Mouse (Mus musculus) olfactory bulb, adult 2 months (tissue): ENCODE results near the gene Pfkm.

Experiments used
- CTCF ChIP-seq: fragments of 200-500 bp; IDR thresholded peaks from 2 replicates; pipeline ENCODE4 v1.5.1; 2012; ENCODE audit warnings: low read depth, mild to moderate bottlenecking, low read length, moderate library complexity; ENCODE audit not compliant: insufficient read depth
- POLR2A ChIP-seq: fragments of 200-500 bp; IDR thresholded peaks from 2 replicates; pipeline ENCODE4 v1.6.1; 2012; ENCODE audit warnings: mild to moderate bottlenecking, low read depth, low read length, moderate library complexity; ENCODE audit not compliant: insufficient read depth

GRCm38 (mm10) chr15:98065881-98066280 lies 26.5 kb upstream of the Pfkm start:
- TF ChIP-seq POLR2A (no peak), CTCF (no peak)
